Mouse (Mus musculus) forebrain, postnatal 0 days (tissue): ENCODE results near the gene Cytip. TPM values are rescaled to one million over a fixed set of nuclear protein-coding genes. Genes with fewer than 3 reads are reported as not detected.

Experiments used
- ATAC-seq: fragments of 200-750 bp; cut with Nextera tagmentation; 2 replicates; pipeline ENCODE4 v1.8.0; 2017; ENCODE audit warnings: mild to moderate bottlenecking, moderate library complexity
- DNase-seq: peaks from one replicate; pipeline ENCODE4 v3.0.0-alpha.2; 2015
- H3K27ac ChIP-seq: fragments of 300-500 bp; sonication (generic); 2 replicates; pipeline ENCODE4 v1.5.1; 2014; ENCODE audit warnings: low read depth, mild to moderate bottlenecking, antibody characterized with exemption, low read length, moderate library complexity, mixed read lengths
- H3K27me3 ChIP-seq: fragments of 300-500 bp; sonication (generic); 2 replicates; pipeline ENCODE4 v1.6.1; 2014; ENCODE audit warnings: mild to moderate bottlenecking, low read length, mixed read lengths; ENCODE audit not compliant: insufficient read depth
- H3K36me3 ChIP-seq: fragments of 300-500 bp; sonication (generic); 2 replicates; pipeline ENCODE4 v1.6.1; 2014; ENCODE audit warnings: mild to moderate bottlenecking, moderate library complexity; ENCODE audit not compliant: insufficient read depth
- H3K4me1 ChIP-seq: fragments of 300-500 bp; sonication (generic); 2 replicates; pipeline ENCODE4 v1.6.1; 2014; ENCODE audit warnings: antibody characterized with exemption; ENCODE audit not compliant: insufficient read depth
- H3K4me2 ChIP-seq: fragments of 300-500 bp; sonication (generic); 2 replicates; pipeline ENCODE4 v1.6.1; 2014; ENCODE audit warnings: low read depth, mild to moderate bottlenecking, moderate library complexity
- H3K4me3 ChIP-seq: fragments of 300-500 bp; sonication (generic); 2 replicates; pipeline ENCODE4 v1.5.1; 2014; ENCODE audit warnings: low read depth, low read length, mixed read lengths
- H3K9ac ChIP-seq: fragments of 300-500 bp; sonication (generic); 2 replicates; pipeline ENCODE4 v1.6.1; 2014; ENCODE audit warnings: mild to moderate bottlenecking
- H3K9me3 ChIP-seq: fragments of 300-500 bp; sonication (generic); 2 replicates; pipeline ENCODE4 v1.6.1; 2016; ENCODE audit warnings: low read length
- CTCF ChIP-seq: sonication (generic); IDR thresholded peaks from 2 replicates; pipeline ENCODE4 v1.5.1; 2016; ENCODE audit warnings: antibody characterized with exemption, control low read depth, low read depth
- WGBS: fragments of 180-500 bp; shearing (Covaris S2); extraction: QIAGEN DNeasy Blood & Tissue Kit; methylation state at CpG from one replicate; pipeline ENCODE4 v1.1.7; 2014; 5-methylcytosine and 5-hydroxymethylcytosine counted together
- polyA plus RNA-seq: library from polyadenylated mRNA; unstranded; fragments of >200 nt; fragmentation: Nextera tagmentation; extraction: Ambion mirVana; gene quantifications from 2 replicates; pipeline ENCODE4 v1.2.1, GENCODE M21; 2015
- total RNA-seq: library from RNA; depleted of rRNA; stranded (reverse); fragments of >200 nt; gene quantifications from 2 replicates; pipeline ENCODE4 v1.2.3, GENCODE M21; 2014

Cytip gene
- total and polyA plus RNA-seq, 2 experiments from 2014 or later, result 0.33 to 0.42 TPM

- Histone ChIP-seq H3K4me3 (no peak overlapping the region), H3K9me3 (no peaks in the 10 kb centered on the region), H3K9ac (no peak overlapping the region), H3K36me3 (no peaks in the 10 kb centered on the region), H3K4me1 (no peaks in the 10 kb centered on the region), H3K4me2 (no peak overlapping the region), H3K27me3 (no peaks in the 10 kb centered on the region), H3K27ac (no peak overlapping the region)
- ATAC-seq (no peak), DNase-seq (no peak)
- WGBS, result 83% methylated on average over 5 of the region's 5 CpGs
- no peak for TF ChIP-seq CTCF
Measured at GRCm38 (mm10) chr2:58146572-58146971, 48.8 kb downstream of the Cytip start.

DNA sequence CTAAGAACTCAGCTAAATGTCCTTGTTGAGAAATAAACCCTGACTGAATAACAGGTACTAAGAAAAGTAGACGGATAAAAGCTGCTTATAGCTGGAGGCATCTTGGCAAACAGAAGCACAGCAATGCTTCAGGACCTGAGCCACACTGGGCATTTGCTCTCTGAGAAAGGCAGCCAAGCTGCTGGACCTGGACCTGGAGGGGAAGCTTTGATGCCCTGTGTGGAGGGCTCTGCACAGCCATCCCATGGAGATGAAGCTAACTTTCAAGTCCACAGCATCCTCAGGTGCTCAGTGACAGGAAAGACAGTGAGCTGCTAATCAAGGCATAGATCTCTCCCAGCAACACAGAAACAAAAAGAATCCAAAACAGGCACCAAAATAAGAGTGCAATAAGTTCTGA is 54.8 kb downstream of the Cytip start:
- no peak overlapping the region for H3K4me3 ChIP-seq
- H3K27ac ChIP-seq, result no peak overlapping the region
- H3K9me3 ChIP-seq, result no peaks in the 10 kb centered on the region
- WGBS, result 74% methylated on average over 1 of the region's 1 CpGs
- no peak overlapping the region for H3K9ac ChIP-seq
- ATAC-seq (no peak), DNase-seq (no peak)
- H3K27me3 ChIP-seq, result no peaks in the 10 kb centered on the region
- H3K36me3 ChIP-seq, result no peaks in the 10 kb centered on the region
- TF ChIP-seq CTCF, result no peak
- H3K4me1 ChIP-seq, result no peaks in the 10 kb centered on the region
- no peak overlapping the region for H3K4me2 ChIP-seq

- Histone ChIP-seq H3K4me1 (no peaks in the 10 kb centered on the region), H3K27me3 (no peaks in the 10 kb centered on the region), H3K4me2 (no peak overlapping the region), H3K9me3 (no peaks in the 10 kb centered on the region), H3K36me3 (no peaks in the 10 kb centered on the region), H3K27ac (no peak overlapping the region), H3K4me3 (no peak overlapping the region), H3K9ac (no peak overlapping the region)
- no peak for TF ChIP-seq CTCF
- DNase-seq (no peak), ATAC-seq (no peak)
- WGBS, result 81% methylated on average over 5 of the region's 5 CpGs
Measured at GRCm38 (mm10) chr2:58138611-58139010, 56.7 kb downstream of the Cytip start.

GRCm38 (mm10) chr2:58137676-58138075 is 57.7 kb downstream of the Cytip start:
- Histone ChIP-seq H3K36me3 (no peaks in the 10 kb centered on the region), H3K9ac (no peak overlapping the region), H3K27me3 (no peaks in the 10 kb centered on the region), H3K4me2 (no peak overlapping the region), H3K9me3 (no peaks in the 10 kb centered on the region), H3K4me1 (no peaks in the 10 kb centered on the region), H3K27ac (no peak overlapping the region), H3K4me3 (no peak overlapping the region)
- 95% methylated on average over 7 of the region's 7 CpGs for WGBS
- DNase-seq (no peak), ATAC-seq (no peak)
- no peak for TF ChIP-seq CTCF

GRCm38 (mm10) chr2:58136526-58136925 is 58.8 kb downstream of the Cytip start:
- H3K36me3 ChIP-seq, result no peaks in the 10 kb centered on the region
- no peak for ATAC-seq
- WGBS, result 95% methylated on average over 4 of the region's 4 CpGs
- no peak overlapping the region for H3K9ac ChIP-seq
- no peak for DNase-seq
- no peak overlapping the region for H3K27ac ChIP-seq
- H3K4me1 ChIP-seq, result no peaks in the 10 kb centered on the region
- TF ChIP-seq CTCF, result no peak
- H3K27me3 ChIP-seq, result no peaks in the 10 kb centered on the region
- H3K9me3 ChIP-seq, result no peaks in the 10 kb centered on the region
- H3K4me2 ChIP-seq, result no peak overlapping the region
- no peak overlapping the region for H3K4me3 ChIP-seq

GRCm38 (mm10) chr2:58135061-58135463 is 60.3 kb downstream of the Cytip start:
- no peak overlapping the region for H3K4me2 ChIP-seq
- H3K4me3 ChIP-seq, result no peak overlapping the region
- H3K36me3 ChIP-seq, result no peaks in the 10 kb centered on the region
- no peaks in the 10 kb centered on the region for H3K4me1 ChIP-seq
- 87% methylated on average over 2 of the region's 2 CpGs for WGBS
- no peaks in the 10 kb centered on the region for H3K27me3 ChIP-seq
- no peak overlapping the region for H3K27ac ChIP-seq
- DNase-seq, result no peak
- TF ChIP-seq CTCF, result no peak
- no peaks in the 10 kb centered on the region for H3K9me3 ChIP-seq
- no peak overlapping the region for H3K9ac ChIP-seq
- no peak for ATAC-seq

- TF ChIP-seq CTCF, result no peak
- Histone ChIP-seq H3K27ac (no peak overlapping the region), H3K4me2 (no peak overlapping the region), H3K9ac (no peak overlapping the region), H3K9me3 (no peaks in the 10 kb centered on the region), H3K36me3 (no peaks in the 10 kb centered on the region), H3K4me1 (no peaks in the 10 kb centered on the region), H3K4me3 (no peak overlapping the region), H3K27me3 (no peaks in the 10 kb centered on the region)
- ATAC-seq, result no peak
- no peak for DNase-seq
- WGBS, result 71% methylated on average over 2 of the region's 2 CpGs
Measured at GRCm38 (mm10) chr2:58132597-58132996, 62.7 kb downstream of the Cytip start.

DNA sequence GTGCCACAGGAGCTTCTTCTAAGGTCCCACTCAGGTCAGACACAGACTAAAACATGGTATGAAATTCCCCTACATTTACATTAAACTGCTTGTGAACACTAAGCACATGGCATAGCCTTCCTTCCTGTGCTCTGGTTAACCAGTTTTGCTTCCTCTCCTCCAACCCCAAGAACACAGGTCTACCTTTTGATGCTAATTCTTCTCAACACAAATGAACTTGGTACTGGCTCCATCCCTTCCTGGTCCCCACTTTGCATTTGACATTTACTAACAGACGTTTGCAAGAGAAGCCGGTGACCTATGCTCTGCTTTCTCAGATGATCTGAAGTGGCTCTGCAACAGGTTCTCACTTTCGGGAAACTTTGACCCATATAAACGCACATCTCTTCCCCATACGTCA is 65.4 kb downstream of the Cytip start:
- no peak for TF ChIP-seq CTCF
- H3K4me3 ChIP-seq, result no peak overlapping the region
- H3K9ac ChIP-seq, result no peak overlapping the region
- H3K4me1 ChIP-seq, result no peaks in the 10 kb centered on the region
- DNase-seq (no peak), ATAC-seq (no peak)
- 90% methylated on average over 5 of the region's 5 CpGs for WGBS
- no peak overlapping the region for H3K27ac ChIP-seq
- no peaks in the 10 kb centered on the region for H3K9me3 ChIP-seq
- H3K4me2 ChIP-seq, result no peak overlapping the region
- no peaks in the 10 kb centered on the region for H3K27me3 ChIP-seq
- H3K36me3 ChIP-seq, result no peaks in the 10 kb centered on the region
